In the genomic region with DNA sequence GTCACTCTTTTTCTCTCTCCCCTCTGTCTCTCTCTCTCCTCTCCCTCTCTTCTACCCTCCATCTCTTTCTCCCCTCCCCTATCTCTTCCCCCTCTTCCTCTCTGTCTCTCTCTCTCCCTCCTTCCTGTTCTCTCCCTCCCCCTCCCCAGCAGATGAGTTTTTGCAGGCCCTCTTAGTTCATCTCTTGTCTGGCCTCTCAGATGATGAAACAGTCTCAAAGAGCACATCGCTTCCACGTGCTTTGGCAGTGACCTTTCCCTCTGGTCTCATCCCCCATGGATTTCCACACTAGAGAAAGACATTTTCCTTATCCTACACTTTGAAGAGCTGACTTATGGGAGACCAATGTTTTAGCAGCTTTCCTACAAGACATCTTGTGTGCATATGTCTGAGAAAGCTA, we compare ENCODE assay signal across 30 mouse cellular contexts. TPM values are rescaled to one million over a fixed set of nuclear protein-coding genes. Genes with fewer than 3 reads are reported as not detected.
"Had no signal": no experiment of that assay in that cellular context is flagged by ENCODE, and none has a peak within 500 bp of the region (broad histone marks: within the 10 kb centered on the region; RNA-seq: fewer than 3 reads in every experiment).

No protein-coding gene starts in this region.

- DNase-seq: gastrocnemius, adult 2 months; gastrocnemius, postnatal 10 days; gastrocnemius, postnatal 25 days; heart, adult 2 months; heart, postnatal 10 days; heart, postnatal 4 days; kidney, adult 18-20 months; kidney, adult 8-10 months; kidney, postnatal 10 days; kidney, postnatal 25 days; kidney, postnatal 4 days had no signal

- ATAC-seq: hindbrain, embryonic 16.5 days; inflammation-experienced regulatory T-cells, adult 6 months; intestine, embryonic 15.5 days; intestine, postnatal 0 days had no signal

- H3K9ac ChIP-seq: heart, embryonic 12.5 days; hindbrain, embryonic 12.5 days; hindbrain, embryonic 14.5 days; intestine, embryonic 15.5 days; limb, embryonic 12.5 days; liver, embryonic 14.5 days had no signal

- H3K36me3 ChIP-seq: heart, embryonic 10.5 days; heart, embryonic 12.5 days; hindbrain, embryonic 10.5 days; hindbrain, embryonic 12.5 days; intestine, embryonic 15.5 days; limb, embryonic 10.5 days; limb, embryonic 12.5 days had no signal

- H3K4me3 ChIP-seq: gastrocnemius, adult 2 months; heart, adult 2 months; heart, embryonic 10.5 days; heart, embryonic 12.5 days; hindbrain, embryonic 10.5 days; hindbrain, embryonic 12.5 days; intestine, embryonic 15.5 days; left cerebral cortex, adult 2 months; limb, embryonic 10.5 days; limb, embryonic 12.5 days had no signal

- H3K27ac ChIP-seq: gastrocnemius, adult 2 months; heart, adult 2 months; heart, embryonic 10.5 days; hindbrain, embryonic 10.5 days; hindbrain, embryonic 12.5 days; hindbrain, embryonic 14.5 days; intestine, embryonic 15.5 days; left cerebral cortex, adult 2 months; limb, embryonic 10.5 days; limb, embryonic 12.5 days; liver, embryonic 14.5 days had no signal

- H3K9me3 ChIP-seq: heart, embryonic 10.5 days; heart, embryonic 12.5 days; hindbrain, embryonic 10.5 days; hindbrain, embryonic 12.5 days; intestine, embryonic 15.5 days; limb, embryonic 10.5 days; limb, embryonic 12.5 days had no signal

- H3K4me2 ChIP-seq: heart, embryonic 12.5 days; hindbrain, embryonic 12.5 days; hindbrain, embryonic 14.5 days; intestine, embryonic 15.5 days; limb, embryonic 12.5 days; liver, embryonic 11.5 days had no signal

- H3K27me3 ChIP-seq: heart, embryonic 12.5 days; hindbrain, embryonic 12.5 days; intestine, embryonic 15.5 days; limb, embryonic 12.5 days had no signal

RNA-seq across cellular contexts. Expression of a gene that starts 31.3 kb away (rescaled TPM):
- total RNA-seq: granulocyte monocyte progenitor cell, adult 5-6 weeks had no signal
- polyA plus RNA-seq: heart, embryonic 10.5 days; heart, embryonic 14.5 days; inflammation-experienced regulatory T-cells, adult 6 months; liver, embryonic 16.5 days had no signal

RNA-seq across cellular contexts. Expression of a gene that starts 54.2 kb away (rescaled TPM):
- total RNA-seq: gastrocnemius, adult 2 months; gastrocnemius, postnatal 10 days; gastrocnemius, postnatal 25 days; gastrocnemius, postnatal 4 days; granulocyte monocyte progenitor cell, adult 5-6 weeks; heart, adult 2 months; heart, postnatal 10 days; heart, postnatal 25 days; heart, postnatal 4 days had no signal
- polyA plus RNA-seq: heart, embryonic 10.5 days; heart, embryonic 12.5 days; heart, embryonic 14.5 days; inflammation-experienced regulatory T-cells, adult 6 months; liver, embryonic 11.5 days; liver, embryonic 14.5 days; liver, embryonic 16.5 days had no signal
